Mouse (Mus musculus) heart, postnatal 36 days (tissue): Measurements from ENCODE around the gene Gm11239. TPM values are rescaled to one million over a fixed set of nuclear protein-coding genes. Genes with fewer than 3 reads are reported as not detected.
"Not testable (repeated sequence)": the region's sequence is repeated elsewhere in the genome, so short reads cannot be mapped to it uniquely, and the experiment has no call there.

Experiments used
- DNase-seq, 2 experiments: peaks; one replicate each; pipeline ENCODE4 v3.0.0; 2021 to 2022
- intact Hi-C: fragments of 180-260 bp; cut with DNase I; formaldehyde crosslinking; loops from one replicate; pipeline ENCODE4 v1.15.1; 2025
- total RNA-seq, 2 experiments: library from RNA; stranded (reverse); gene quantifications; 2 replicates each; pipeline ENCODE4 v1.2.3; 2021

Gene Gm11239
- total RNA-seq = not detected

- intact Hi-C loops, DNase-seq: not testable (repeated sequence)
These were observed at the start of gene Gm11239 for GRCm38 (mm10) chr4:73668054-73668453. TSS of gene Gm11239 (plus strand) at chr4:73668354.

DNA sequence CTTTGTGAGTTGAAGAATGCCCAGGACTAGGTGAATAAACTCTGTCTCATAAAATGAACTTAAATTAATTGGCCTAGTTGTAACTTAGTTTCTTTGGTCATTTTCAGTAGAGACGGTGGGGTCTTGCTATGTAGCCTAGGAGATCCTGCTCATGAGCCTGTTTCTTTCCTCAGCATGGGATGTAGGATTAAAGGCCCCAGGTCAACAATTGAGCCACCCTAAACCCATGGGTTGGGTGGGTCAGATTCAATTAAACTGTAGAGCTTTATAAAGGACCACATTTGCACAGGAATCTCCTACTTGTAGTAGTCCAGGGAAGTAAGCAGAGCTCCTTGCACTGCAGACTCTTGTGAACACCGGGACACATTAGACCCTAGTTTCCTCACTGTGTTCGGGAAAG is 45.5 kb upstream of the Gm11239 start, which contains the start of gene Gm11237:
Gene Gm11237, plus strand, starts transcription at position 301 of the 400 bp plus-strand sequence.
- intact Hi-C loops, DNase-seq: not testable (repeated sequence)

GRCm38 (mm10) chr4:73637821-73638220 is 30.3 kb upstream of the Gm11239 start, which contains the start of gene Gm11236:
TSS of gene Gm11236 (plus strand) at chr4:73638121.
- intact Hi-C loops, DNase-seq: not testable (repeated sequence)

GRCm38 (mm10) chr4:73661864-73662263 is 6.3 kb upstream of the Gm11239 start:
- intact Hi-C loops, DNase-seq: not testable (repeated sequence)

DNA sequence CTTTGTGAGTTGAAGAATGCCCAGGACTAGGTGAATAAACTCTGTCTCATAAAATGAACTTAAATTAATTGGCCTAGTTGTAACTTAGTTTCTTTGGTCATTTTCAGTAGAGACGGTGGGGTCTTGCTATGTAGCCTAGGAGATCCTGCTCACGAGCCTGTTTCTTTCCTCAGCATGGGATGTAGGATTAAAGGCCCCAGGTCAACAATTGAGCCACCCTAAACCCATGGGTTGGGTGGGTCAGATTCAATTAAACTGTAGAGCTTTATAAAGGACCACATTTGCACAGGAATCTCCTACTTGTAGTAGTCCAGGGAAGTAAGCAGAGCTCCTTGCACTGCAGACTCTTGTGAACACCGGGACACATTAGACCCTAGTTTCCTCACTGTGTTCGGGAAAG is 15.1 kb downstream of the Gm11239 start, which contains the start of gene Gm428:
Gene Gm428, plus strand, starts transcription at position 301 of the 400 bp plus-strand sequence.
- DNase-seq, intact Hi-C loops: not testable (repeated sequence)

GRCm38 (mm10) chr4:73718761-73719160 is 50.6 kb downstream of the Gm11239 start:
- DNase-seq = no peak
- intact Hi-C loops = no loop called here

GRCm38 (mm10) chr4:73719819-73720218 is 51.7 kb downstream of the Gm11239 start:
- intact Hi-C loops = no loop called here
- no peak for DNase-seq

Other genes with a start within 250 kb of the Gm11239 start
- not detected for gene Gm11238, start 60.5 kb upstream of the Gm11239 start, total RNA-seq
- not detected for gene Gm11237, start 45.4 kb upstream of the Gm11239 start, total RNA-seq
- not detected for gene Gm11236, start 30.2 kb upstream of the Gm11239 start, total RNA-seq
- not detected for gene Gm428, start 15.2 kb downstream of the Gm11239 start, total RNA-seq
- gene Rasef, start 122.6 kb downstream of the Gm11239 start, total RNA-seq = under 1 TPM; 0.36 to 0.70 TPM
- not detected for gene Gm11758, start 207.9 kb downstream of the Gm11239 start, total RNA-seq
- not detected for gene Gm11757, start 222.8 kb downstream of the Gm11239 start, total RNA-seq
- not detected for gene Gm13871, start 237.6 kb downstream of the Gm11239 start, total RNA-seq